Comparison of ENCODE assay signal across 8 mouse cellular contexts in genomic region chr9:74861561-74861980, GRCm38 (mm10). TPM values are rescaled to one million over a fixed set of nuclear protein-coding genes. Genes with fewer than 3 reads are reported as not detected.
A peak's percentile ranks its signal among the peaks of the same experiment; 100 is the strongest.
DNase-seq lines count a peak whose midpoint lies in the region; ATAC-seq lines count a peak whose summit lies in the region.

Gene Onecut1, plus strand, starts transcription at chr9:74861921.

- H3K27me3 ChIP-seq in liver, embryonic 11.5 days (replicated peaks; ENCODE audit: control insufficient read depth, insufficient read depth, low read length), result peaks cover 100% of the 10 kb centered on the region
- H3K27me3 ChIP-seq in neural tube, embryonic 14.5 days (ENCODE audit: control insufficient read depth, insufficient read depth, low read length), result peaks cover 69% of the 10 kb centered on the region

- H3K9me3 ChIP-seq in liver, embryonic 11.5 days (ENCODE audit: control insufficient read depth, low read length), result no peaks in the 10 kb centered on the region
- H3K9me3 ChIP-seq in neural tube, embryonic 14.5 days (ENCODE audit: control insufficient read depth, low read length), result no peaks in the 10 kb centered on the region

- no peaks in the 10 kb centered on the region for H3K36me3 ChIP-seq in liver, embryonic 11.5 days (ENCODE audit: control insufficient read depth, insufficient read depth, low read length)
- H3K36me3 ChIP-seq in neural tube, embryonic 14.5 days (ENCODE audit: control insufficient read depth, insufficient read depth, low read length), result no peaks in the 10 kb centered on the region

- intact Hi-C loops in heart, postnatal 10 days (cut with DNase I), result no loop called here

- DNase-seq in adrenal gland, adult (ENCODE audit: inconsistent age in 2 of 2, low spot score in 1 of 2), result peak; percentile 66 to 89
- no peak for DNase-seq in adrenal gland, adult 8-10 months
- peak; percentile 33 for DNase-seq in urinary bladder, postnatal 25 days (ENCODE audit: low spot score)
- DNase-seq in urinary bladder, postnatal 10 days (ENCODE audit: low spot score), result no peak
- DNase-seq in heart, postnatal 10 days, result peak; percentile 60 to 63
- peak; percentile 81 for DNase-seq in liver, embryonic 11.5 days (ENCODE audit: low spot score)
- DNase-seq in c-Kit-positive CD71-positive TER-119-positive erythroid progenitor cells, embryonic 14.5 days (ENCODE audit: low spot score), result no peak

- H3K4me2 ChIP-seq in liver, embryonic 11.5 days, result peak within 1 kb of the TSS; percentile 71
- peak within 1 kb of the TSS; percentile 89 for H3K4me2 ChIP-seq in neural tube, embryonic 14.5 days (ENCODE audit: low read depth, low read length)

- ATAC-seq in liver, embryonic 11.5 days (replicated peaks; ENCODE audit: low FRiP score), result peak; percentile 60
- ATAC-seq in neural tube, embryonic 14.5 days (ENCODE audit: low read depth), result peak; percentile 56

- peak within 1 kb of the TSS; percentile 59 for H3K9ac ChIP-seq in liver, embryonic 11.5 days (ENCODE audit: low read depth, low read length)
- peak within 1 kb of the TSS; percentile 53 for H3K9ac ChIP-seq in neural tube, embryonic 14.5 days (replicated peaks; ENCODE audit: low read depth, low read length)

- under 1% methylated on average over 45 of the region's 45 CpGs for WGBS in liver, embryonic 11.5 days
- under 1% methylated on average over 44 of the region's 45 CpGs for WGBS in neural tube, embryonic 14.5 days

- peak within 1 kb of the TSS; percentile 57 for H3K4me3 ChIP-seq in liver, embryonic 11.5 days (ENCODE audit: low read depth, low read length)
- H3K4me3 ChIP-seq in neural tube, embryonic 14.5 days (ENCODE audit: low read depth, low read length), result peak within 1 kb of the TSS; percentile 41

- no peaks in the 10 kb centered on the region; the same call in none of the 2 replicates for H3K4me1 ChIP-seq in liver, embryonic 11.5 days (replicated peaks; ENCODE audit: control insufficient read depth, insufficient read depth, low read length)
- H3K4me1 ChIP-seq in neural tube, embryonic 14.5 days (ENCODE audit: control insufficient read depth, insufficient read depth, low read length), result peaks cover 17% of the 10 kb centered on the region

- H3K27ac ChIP-seq in liver, embryonic 11.5 days (ENCODE audit: low read depth, low read length), result no peak within 1 kb of the TSS; the same call in 1 of the 2 replicates
- H3K27ac ChIP-seq in neural tube, embryonic 14.5 days (ENCODE audit: low read depth, low read length), result peak within 1 kb of the TSS; percentile 45

RNA-seq across cellular contexts. Expression of gene Onecut1, which starts in this region (rescaled TPM):
- total RNA-seq in adrenal gland, adult 8-10 months (2022), result under 1 TPM in 1 of 4 experiments, not detected in 3; 0.11 TPM
- not detected for total RNA-seq in heart, postnatal 10 days (2021)
- polyA plus RNA-seq in liver, embryonic 11.5 days (2014; fragmentation: Nextera tagmentation; extraction: Ambion mirVana), result 3.4 and 4.1 TPM in 2 replicates
- 3.5 and 4.6 TPM in 2 replicates for polyA plus RNA-seq in neural tube, embryonic 14.5 days (2014; fragmentation: Nextera tagmentation; extraction: Ambion mirVana)

Comparison
In these comparisons a context has a peak if more than half of its experiments do, and no peak if none do; other contexts are left out.
1. DNase-seq: peak in adrenal gland, adult (2 of 2), urinary bladder, postnatal 25 days (single experiment) and liver, embryonic 11.5 days (single experiment); none in adrenal gland, adult 8-10 months (single experiment), urinary bladder, postnatal 10 days (single experiment) and c-Kit-positive CD71-positive TER-119-positive erythroid progenitor cells, embryonic 14.5 days (single experiment).
2. Peak in DNase-seq in heart, postnatal 10 days; RNA of the gene not detected or under 1 TPM.